Mouse (Mus musculus) MEL (cell line): ENCODE data around the gene Srrm3. TPM values are rescaled to one million over a fixed set of nuclear protein-coding genes. Genes with fewer than 3 reads are reported as not detected.

Experiments used
- DNase-seq: peaks from one replicate; pipeline ENCODE4 v3.0.0; 2011; ENCODE audit warnings: low read depth, low spot score
- H3K27ac ChIP-seq: 2 replicates; pipeline ENCODE4 v1.5.1; 2012; ENCODE audit warnings: low read depth, mild to moderate bottlenecking, control low read depth, low read length, moderate library complexity; ENCODE audit not compliant: control insufficient read depth
- H3K27me3 ChIP-seq, 2 experiments: fragments of 150-350 bp in 1 of 2; sonication (generic) in 1 of 2; 2 replicates each; pipeline ENCODE4 v1.6.1; 2012; ENCODE audit warnings: low read length in 2 of 2, mild to moderate bottlenecking in 2 of 2, improper control_type of control experiment in 1 of 2, moderate library complexity in 1 of 2; ENCODE audit not compliant: insufficient read depth in 2 of 2, control insufficient read depth in 1 of 2
- H3K36me3 ChIP-seq, 2 experiments: 2 replicates each; pipeline ENCODE4 v1.6.1; 2012 to 2014; ENCODE audit warnings: low read length in 2 of 2, improper control_type of control experiment in 1 of 2, inconsistent platforms in 1 of 2, mild to moderate bottlenecking in 1 of 2; ENCODE audit not compliant: insufficient read depth in 2 of 2, control insufficient read depth in 1 of 2
- H3K4me1 ChIP-seq, 2 experiments: fragments of 150-350 bp in 1 of 2; sonication (generic) in 1 of 2; 2 replicates each; pipeline ENCODE4 v1.6.1; 2012; ENCODE audit warnings: low read length in 2 of 2, improper control_type of control experiment in 1 of 2, mild to moderate bottlenecking in 1 of 2; ENCODE audit not compliant: insufficient read depth in 2 of 2, control insufficient read depth in 1 of 2
- H3K4me3 ChIP-seq, 2 experiments: fragments of 150-350 bp in 1 of 2; sonication (generic) in 1 of 2; 2 replicates each; pipeline ENCODE4 v1.5.1; 2012; ENCODE audit warnings: low read depth in 2 of 2, low read length in 2 of 2, mild to moderate bottlenecking in 2 of 2, moderate library complexity in 2 of 2, control low read depth in 1 of 2, improper control_type of control experiment in 1 of 2; ENCODE audit not compliant: control insufficient read depth in 1 of 2, insufficient read depth in 1 of 2
- H3K79me2 ChIP-seq: 2 replicates; pipeline ENCODE4 v1.6.1; 2012; ENCODE audit warnings: mild to moderate bottlenecking, low read length, moderate library complexity; ENCODE audit not compliant: control insufficient read depth, poor library complexity, insufficient read depth
- H3K9ac ChIP-seq: 2 replicates; pipeline ENCODE4 v1.6.1; 2012; ENCODE audit warnings: low read depth, mild to moderate bottlenecking, control low read depth, low read length, moderate library complexity; ENCODE audit not compliant: control insufficient read depth, poor library complexity, severe bottlenecking
- H3K9me3 ChIP-seq: fragments of 150-350 bp; sonication (generic); replicated peaks from 2 replicates; pipeline ENCODE4 v1.6.1; 2012; ENCODE audit warnings: mild to moderate bottlenecking, low read length, improper control_type of control experiment, moderate library complexity; ENCODE audit not compliant: insufficient read depth
- BHLHE40 ChIP-seq: IDR thresholded peaks from 2 replicates; pipeline ENCODE4 v1.6.1; 2012; ENCODE audit warnings: low read depth, mild to moderate bottlenecking, inconsistent platforms, low read length, improper control_type of control experiment, borderline replicate concordance
- CHD2 ChIP-seq: IDR thresholded peaks from 2 replicates; pipeline ENCODE4 v1.6.1; 2011; ENCODE audit warnings: low read length, improper control_type of control experiment
- CTCF ChIP-seq, 3 experiments: IDR thresholded peaks in 2 of 3; conservative IDR thresholded peaks in 1 of 3; 2 replicates each; pipeline ENCODE4 v1.5.1; 2011 to 2012; ENCODE audit warnings: low read length in 3 of 3, low read depth in 2 of 3, mild to moderate bottlenecking in 2 of 3, improper control_type of control experiment in 1 of 3, inconsistent platforms in 1 of 3, mixed read lengths in 1 of 3, moderate library complexity in 1 of 3; ENCODE audit not compliant: control insufficient read depth in 1 of 3, insufficient read depth in 1 of 3, poor library complexity in 1 of 3, severe bottlenecking in 1 of 3
- E2F4 ChIP-seq: IDR thresholded peaks from 2 replicates; pipeline ENCODE4 v1.6.1; 2011; ENCODE audit warnings: low read depth, low read length, improper control_type of control experiment, borderline replicate concordance
- GABPA ChIP-seq: IDR thresholded peaks from 2 replicates; pipeline ENCODE4 v1.6.1; 2012; ENCODE audit warnings: low read depth, mild to moderate bottlenecking, inconsistent platforms, low read length, improper control_type of control experiment, moderate library complexity
- GATA1 ChIP-seq: IDR thresholded peaks from 2 replicates; pipeline ENCODE4 v1.6.1; 2011; ENCODE audit warnings: low read depth, low read length, improper control_type of control experiment
- MAFK ChIP-seq: IDR thresholded peaks from 2 replicates; pipeline ENCODE4 v1.6.1; 2011; ENCODE audit warnings: low read depth, mild to moderate bottlenecking, low read length, improper control_type of control experiment, borderline replicate concordance
- MEF2A ChIP-seq: IDR thresholded peaks from 2 replicates; pipeline ENCODE4 v1.6.1; 2014; ENCODE audit warnings: low read depth, mild to moderate bottlenecking, inconsistent platforms, low read length, improper control_type of control experiment; ENCODE audit not compliant: poor library complexity, insufficient replicate concordance, severe bottlenecking; ENCODE audit errors: extremely low read depth
- MXI1 ChIP-seq: IDR thresholded peaks from 2 replicates; pipeline ENCODE4 v1.6.1; 2011; ENCODE audit warnings: mild to moderate bottlenecking, low read depth, low read length, improper control_type of control experiment
- MYC ChIP-seq: IDR thresholded peaks from 2 replicates; pipeline ENCODE4 v1.6.1; 2011; ENCODE audit warnings: low read depth, mild to moderate bottlenecking, low read length, improper control_type of control experiment, moderate library complexity
- NELFE ChIP-seq: IDR thresholded peaks from 2 replicates; pipeline ENCODE4 v1.6.1; 2011; ENCODE audit warnings: low read depth, low read length, improper control_type of control experiment
- NRF1 ChIP-seq: IDR thresholded peaks from 2 replicates; pipeline ENCODE4 v1.6.1; 2014; ENCODE audit warnings: low read depth, mild to moderate bottlenecking, inconsistent platforms, low read length, improper control_type of control experiment, moderate library complexity; ENCODE audit not compliant: poor library complexity, insufficient read depth, severe bottlenecking
- POLR2AphosphoS2 ChIP-seq: IDR thresholded peaks from 2 replicates; pipeline ENCODE4 v1.6.1; 2011; ENCODE audit warnings: low read length, improper control_type of control experiment
- RAD21 ChIP-seq: IDR thresholded peaks from 2 replicates; pipeline ENCODE4 v1.6.1; 2011; ENCODE audit warnings: mild to moderate bottlenecking, low read depth, low read length, improper control_type of control experiment
- RCOR1 ChIP-seq: IDR thresholded peaks from 2 replicates; pipeline ENCODE4 v1.6.1; 2012; ENCODE audit warnings: low read depth, mild to moderate bottlenecking, inconsistent platforms, low read length, improper control_type of control experiment
- TBP ChIP-seq: IDR thresholded peaks from 2 replicates; pipeline ENCODE4 v1.8.0; 2011; ENCODE audit warnings: low read depth, low read length, improper control_type of control experiment
- TCF12 ChIP-seq: IDR thresholded peaks from 2 replicates; pipeline ENCODE4 v1.6.1; 2014; ENCODE audit warnings: low read depth, mild to moderate bottlenecking, inconsistent platforms, low read length, improper control_type of control experiment, moderate library complexity
- USF1 ChIP-seq: IDR thresholded peaks from 2 replicates; pipeline ENCODE4 v1.6.1; 2014; ENCODE audit warnings: low read depth, mild to moderate bottlenecking, inconsistent platforms, low read length, improper control_type of control experiment, moderate library complexity
- USF2 ChIP-seq, 2 experiments: IDR thresholded peaks; 2 replicates each; pipeline ENCODE4 v1.6.1; 2011 to 2012; ENCODE audit warnings: improper control_type of control experiment in 2 of 2, low read length in 2 of 2, borderline replicate concordance in 1 of 2, inconsistent platforms in 1 of 2, low read depth in 1 of 2, mild to moderate bottlenecking in 1 of 2; ENCODE audit not compliant: insufficient read depth in 1 of 2
- ZKSCAN1 ChIP-seq: IDR thresholded peaks from 2 replicates; pipeline ENCODE4 v1.6.1; 2012; ENCODE audit warnings: low read depth, mild to moderate bottlenecking, inconsistent platforms, low read length, improper control_type of control experiment, moderate library complexity
- polyA plus RNA-seq, 2 experiments: library from polyadenylated mRNA; stranded (reverse) in 1 of 2; unstranded in 1 of 2; fragments of >175 nt in 1 of 2; fragments of >200 nt in 1 of 2; gene quantifications; 2 replicates each; pipeline versions ENCODE4 v1.2.1 to v1.2.4; 2012; ENCODE audit warnings: low replicate concordance in 2 of 2, low read depth in 1 of 2; ENCODE audit not compliant: insufficient read length in 2 of 2, insufficient read depth in 1 of 2, missing spikeins in 1 of 2
- total RNA-seq: library from RNA; depleted of rRNA; stranded (reverse); fragments of 300-350 nt; gene quantifications from 2 replicates; pipeline ENCODE4 v1.2.3, GENCODE M21; 2012

Gene Srrm3
- total and polyA plus RNA-seq, 3 experiments: not detected

DNA sequence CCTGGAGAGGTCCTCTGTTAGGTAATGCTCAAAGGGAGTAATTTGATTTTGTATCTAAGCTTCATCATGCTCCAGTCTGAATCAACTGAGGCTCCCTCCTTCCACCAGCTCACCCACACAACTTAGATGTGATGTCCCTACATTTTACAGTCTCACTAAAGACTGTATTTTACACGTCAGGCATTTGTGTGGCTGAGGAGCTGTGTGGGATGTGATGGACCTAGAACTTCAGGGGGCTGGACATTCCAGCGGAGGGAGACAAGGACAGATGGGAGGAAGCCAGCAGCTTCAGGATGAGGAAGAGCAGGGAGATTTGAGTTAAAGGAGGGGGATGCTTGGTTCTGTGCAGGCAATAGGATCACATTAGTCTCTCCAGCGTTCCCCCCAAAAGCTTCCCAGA lies 41.2 kb downstream of the Srrm3 start:
- H3K27me3 ChIP-seq: no peaks in the 10 kb centered on the region
- TF ChIP-seq RAD21 (no peak), MAFK (no peak), NRF1 (no peak), CTCF (IDR thresholded peaks at IDR 0.05 in 2 of 3, conservative IDR thresholded peaks at IDR 0.05 in 1 of 3; ENCODE audit: control insufficient read depth in 1 of 3, insufficient read depth in 1 of 3, low read depth in 2 of 3, low read length in 3 of 3, poor library complexity in 1 of 3, severe bottlenecking in 1 of 3) (no peak), MXI1 (no peak), GABPA (no peak), USF1 (no peak), E2F4 (no peak)
- no peak overlapping the region for H3K9ac ChIP-seq
- no peak overlapping the region for H3K4me3 ChIP-seq
- no peaks in the 10 kb centered on the region for H3K79me2 ChIP-seq
- no peaks in the 10 kb centered on the region for H3K36me3 ChIP-seq
- no peak overlapping the region for H3K27ac ChIP-seq
- H3K9me3 ChIP-seq: no peaks in the 10 kb centered on the region
- no peak for DNase-seq
- no peaks in the 10 kb centered on the region for H3K4me1 ChIP-seq

DNA sequence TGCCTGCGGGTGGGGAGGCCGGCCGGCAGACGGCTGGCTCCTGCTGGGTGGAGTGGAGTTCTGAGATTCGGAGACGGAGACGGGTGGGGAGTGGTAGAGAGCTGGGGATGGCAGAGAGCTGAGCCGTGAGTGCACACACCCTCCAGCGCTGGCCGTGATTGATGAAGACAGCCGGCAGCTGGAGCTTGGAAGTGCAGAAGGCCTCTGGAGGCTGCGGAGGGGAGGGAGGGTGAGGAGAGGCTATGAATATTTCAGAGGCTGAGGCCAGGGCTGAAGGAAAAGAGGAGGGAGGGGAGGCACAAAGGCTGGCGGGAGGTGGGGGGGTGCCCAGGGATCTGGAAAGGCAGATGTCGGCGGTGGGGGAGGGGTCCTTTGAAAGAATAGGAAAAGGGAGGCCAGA lies 44.3 kb downstream of the Srrm3 start:
- no peak overlapping the region for H3K27ac ChIP-seq
- no peak overlapping the region for H3K4me3 ChIP-seq
- no peak overlapping the region for H3K9ac ChIP-seq
- no peak for DNase-seq
- TF ChIP-seq POLR2AphosphoS2: no peak
- no peak for TF ChIP-seq RCOR1
- no peak for TF ChIP-seq CTCF (IDR thresholded peaks at IDR 0.05 in 2 of 3, conservative IDR thresholded peaks at IDR 0.05 in 1 of 3; ENCODE audit: control insufficient read depth in 1 of 3, insufficient read depth in 1 of 3, low read depth in 2 of 3, low read length in 3 of 3, poor library complexity in 1 of 3, severe bottlenecking in 1 of 3)
- no peak for TF ChIP-seq MEF2A
- no peak for TF ChIP-seq MYC
- TF ChIP-seq RAD21: no peak
- no peak for TF ChIP-seq TCF12
- TF ChIP-seq TBP: no peak
- TF ChIP-seq GATA1: no peak
- TF ChIP-seq CHD2: no peak
- no peak for TF ChIP-seq BHLHE40
- TF ChIP-seq E2F4: no peak
- no peak for TF ChIP-seq MAFK
- no peak for TF ChIP-seq NELFE
- no peak for TF ChIP-seq USF2 (IDR thresholded peaks at IDR 0.05; ENCODE audit: borderline replicate concordance in 1 of 2, insufficient read depth in 1 of 2, low read depth in 1 of 2, low read length in 2 of 2)
- TF ChIP-seq ZKSCAN1: no peak
- no peaks in the 10 kb centered on the region for H3K36me3 ChIP-seq
- no peaks in the 10 kb centered on the region for H3K9me3 ChIP-seq
- H3K79me2 ChIP-seq: no peaks in the 10 kb centered on the region
- no peaks in the 10 kb centered on the region for H3K27me3 ChIP-seq
- H3K4me1 ChIP-seq: no peaks in the 10 kb centered on the region
